Mouse (Mus musculus) stomach, embryonic 15.5 days (tissue): ENCODE results near the gene Hpd. TPM values are rescaled to one million over a fixed set of nuclear protein-coding genes. Genes with fewer than 3 reads are reported as not detected.
"Not testable (repeated sequence)": the region's sequence is repeated elsewhere in the genome, so short reads cannot be mapped to it uniquely, and the experiment has no call there.

Experiments used
- ATAC-seq: fragments of 200-750 bp; cut with Nextera tagmentation; 2 replicates; pipeline ENCODE4 v1.8.0; 2017; ENCODE audit warnings: low read depth, moderate number of reproducible peaks, moderate TSS enrichment; ENCODE audit not compliant: insufficient read depth, low FRiP score
- H3K27ac ChIP-seq: fragments of 300-500 bp; sonication (generic); 2 replicates; pipeline ENCODE4 v1.5.1; 2015; ENCODE audit warnings: mild to moderate bottlenecking, inconsistent platforms
- H3K27me3 ChIP-seq: fragments of 300-500 bp; sonication (generic); replicated peaks from 2 replicates; pipeline ENCODE4 v1.6.1; 2015; ENCODE audit warnings: inconsistent platforms
- H3K36me3 ChIP-seq: fragments of 300-500 bp; sonication (generic); 2 replicates; pipeline ENCODE4 v1.6.1; 2015; ENCODE audit warnings: inconsistent platforms
- H3K4me1 ChIP-seq: fragments of 300-500 bp; sonication (generic); 2 replicates; pipeline ENCODE4 v1.6.1; 2015; ENCODE audit warnings: inconsistent platforms
- H3K4me2 ChIP-seq: fragments of 300-500 bp; sonication (generic); 2 replicates; pipeline ENCODE4 v1.6.1; 2015; ENCODE audit warnings: mild to moderate bottlenecking, inconsistent platforms
- H3K4me3 ChIP-seq: fragments of 300-500 bp; sonication (generic); replicated peaks from 2 replicates; pipeline ENCODE4 v1.5.1; 2015; ENCODE audit warnings: inconsistent platforms
- H3K9ac ChIP-seq: fragments of 300-500 bp; sonication (generic); 2 replicates; pipeline ENCODE4 v1.6.1; 2015; ENCODE audit warnings: inconsistent platforms
- H3K9me3 ChIP-seq: fragments of 300-500 bp; sonication (generic); 2 replicates; pipeline ENCODE4 v1.6.1; 2016; ENCODE audit warnings: inconsistent platforms
- WGBS: fragments of 180-500 bp; shearing (Covaris S2); methylation state at CpG from one replicate; pipeline ENCODE4 v1.1.7; 2015; 5-methylcytosine and 5-hydroxymethylcytosine counted together
- polyA plus RNA-seq: library from polyadenylated mRNA; unstranded; fragments of >200 nt; fragmentation: Nextera tagmentation; extraction: Ambion mirVana; gene quantifications from 2 replicates; pipeline ENCODE4 v1.2.1, GENCODE M21; 2015

Gene Hpd
- polyA plus RNA-seq: 2.2 and 5.3 TPM in 2 replicates

GRCm38 (mm10) chr5:123182651-123183050, at the start of gene Hpd:
Gene Hpd (minus strand): TSS chr5:123182727.
- Histone ChIP-seq H3K4me2 (no peak within 1 kb of the TSS), H3K36me3 (no peaks in the 10 kb centered on the region), H3K27ac (no peak within 1 kb of the TSS), H3K27me3 (no peaks in the 10 kb centered on the region), H3K9me3 (no peaks in the 10 kb centered on the region), H3K4me3 (no peak within 1 kb of the TSS), H3K9ac (no peak within 1 kb of the TSS), H3K4me1 (no peaks in the 10 kb centered on the region)
- 71% methylated on average over 10 of the region's 10 CpGs for WGBS
- no peak for ATAC-seq

GRCm38 (mm10) chr5:123232180-123232579, 49.7 kb upstream of the Hpd start:
- no peak for ATAC-seq
- H3K4me2 ChIP-seq: no peak overlapping the region
- H3K27ac ChIP-seq: no peak overlapping the region
- peaks cover 8% of the 10 kb centered on the region; the same call in 1 of the 2 replicates for H3K36me3 ChIP-seq
- 83% methylated on average over 2 of the region's 2 CpGs for WGBS
- H3K4me3 ChIP-seq: no peak overlapping the region
- H3K27me3 ChIP-seq: no peaks in the 10 kb centered on the region
- H3K4me1 ChIP-seq: peaks cover 4% of the 10 kb centered on the region
- H3K9me3 ChIP-seq: no peaks in the 10 kb centered on the region
- H3K9ac ChIP-seq: no peak overlapping the region

DNA sequence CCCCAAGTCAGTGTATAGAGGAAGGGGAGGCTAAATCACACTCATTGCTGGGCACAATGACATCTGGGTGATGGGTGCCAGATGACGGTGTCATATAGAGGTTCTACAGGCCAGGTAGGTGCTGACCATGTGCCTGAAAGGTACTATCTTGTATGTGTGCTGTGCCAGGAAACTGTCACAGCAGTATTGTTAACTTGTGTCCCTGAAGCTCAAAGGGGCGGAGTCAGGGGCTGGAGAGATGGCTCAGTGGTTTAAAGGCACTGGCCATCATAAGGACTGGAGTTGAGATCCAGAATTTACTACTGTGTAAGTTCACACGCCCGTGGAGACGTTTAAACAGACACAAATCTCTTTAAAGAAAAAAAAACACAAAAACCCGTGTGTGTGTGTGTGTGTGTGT, 46.8 kb upstream of the Hpd start:
- Histone ChIP-seq H3K4me1 (peaks cover 4% of the 10 kb centered on the region), H3K36me3 (no peaks in the 10 kb centered on the region), H3K4me3 (no peak overlapping the region), H3K9ac (no peak overlapping the region), H3K27ac (no peak overlapping the region), H3K9me3 (no peaks in the 10 kb centered on the region), H3K4me2 (peak overlapping the region; percentile 66; the same call in 1 of the 2 replicates), H3K27me3 (no peaks in the 10 kb centered on the region)
- WGBS: 84% methylated on average over 6 of the region's 6 CpGs
- no peak for ATAC-seq

DNA sequence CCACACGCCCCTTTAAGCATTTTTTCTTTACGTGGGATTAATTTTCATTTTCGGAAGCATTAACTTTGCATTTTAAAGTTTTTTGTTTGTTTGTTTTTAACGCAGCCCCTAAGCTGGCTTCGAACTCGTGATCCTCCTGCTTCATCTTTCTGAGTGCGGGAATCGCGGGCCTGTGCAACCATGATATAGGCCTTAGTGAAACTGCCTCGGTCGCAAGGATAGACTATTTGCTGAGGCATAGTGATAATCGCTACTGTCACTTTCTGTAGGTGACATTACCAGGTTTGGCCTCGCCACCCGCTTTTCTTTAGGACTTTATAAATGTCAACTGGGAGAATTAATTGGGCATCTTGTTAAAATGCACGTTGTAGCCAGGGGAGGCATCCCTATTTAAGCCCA, 46.0 kb upstream of the Hpd start:
- Histone ChIP-seq H3K4me3 (peak overlapping the region; percentile 89), H3K36me3 (no peaks in the 10 kb centered on the region), H3K4me2 (peak overlapping the region; percentile 66), H3K9ac (peak overlapping the region; percentile 93), H3K27ac (no peak overlapping the region; the same call in 1 of the 2 replicates), H3K27me3 (no peaks in the 10 kb centered on the region), H3K4me1 (peaks cover 4% of the 10 kb centered on the region), H3K9me3 (no peaks in the 10 kb centered on the region)
- no peak for ATAC-seq
- WGBS: 4% methylated on average over 15 of the region's 15 CpGs

DNA sequence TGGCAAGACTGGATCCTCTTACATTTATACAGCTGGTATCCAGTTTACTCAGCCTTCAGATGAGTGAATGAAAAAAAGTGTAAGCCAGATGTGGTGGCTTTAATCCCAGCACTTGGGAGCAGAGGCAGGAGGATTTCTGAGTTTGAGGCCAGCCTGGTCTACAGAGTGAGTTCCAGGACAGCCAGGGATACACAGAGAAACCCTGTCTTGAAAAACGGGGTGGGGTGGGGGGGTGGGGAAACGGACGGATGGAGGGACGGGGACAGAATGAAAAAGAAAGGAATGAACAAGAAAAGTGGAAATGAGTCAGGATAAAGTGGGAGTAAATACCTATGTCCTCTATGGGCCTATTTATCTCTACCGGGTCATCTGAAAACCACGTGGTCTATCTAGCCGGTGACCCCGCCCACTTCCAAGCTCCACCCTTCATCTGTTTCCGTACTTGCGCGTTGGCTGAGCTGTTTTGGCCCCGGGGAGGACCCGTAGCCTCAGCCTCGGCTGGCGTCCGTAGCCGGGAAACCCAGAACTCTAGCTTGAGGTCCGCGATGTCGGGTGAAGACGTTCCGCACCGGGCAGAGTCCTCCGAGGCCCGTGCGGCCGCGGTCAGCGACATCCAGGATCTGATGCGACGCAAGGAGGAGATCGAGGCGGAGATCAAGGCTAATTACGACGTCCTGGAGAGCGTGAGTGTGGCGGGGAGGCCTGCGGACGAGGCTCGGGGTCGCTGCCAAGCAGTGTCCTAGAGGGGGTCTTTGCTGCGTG, 45.4 kb upstream of the Hpd start:
- 1% methylated on average over 42 of the region's 42 CpGs for WGBS
- Histone ChIP-seq H3K9ac (peak overlapping the region; percentile 93), H3K27me3 (no peaks in the 10 kb centered on the region), H3K27ac (no peak overlapping the region; the same call in 1 of the 2 replicates), H3K36me3 (no peaks in the 10 kb centered on the region), H3K4me3 (peak overlapping the region; percentile 89), H3K9me3 (no peaks in the 10 kb centered on the region), H3K4me1 (peaks cover 4% of the 10 kb centered on the region), H3K4me2 (peak overlapping the region; percentile 66)
- peak; percentile 87 for ATAC-seq

DNA sequence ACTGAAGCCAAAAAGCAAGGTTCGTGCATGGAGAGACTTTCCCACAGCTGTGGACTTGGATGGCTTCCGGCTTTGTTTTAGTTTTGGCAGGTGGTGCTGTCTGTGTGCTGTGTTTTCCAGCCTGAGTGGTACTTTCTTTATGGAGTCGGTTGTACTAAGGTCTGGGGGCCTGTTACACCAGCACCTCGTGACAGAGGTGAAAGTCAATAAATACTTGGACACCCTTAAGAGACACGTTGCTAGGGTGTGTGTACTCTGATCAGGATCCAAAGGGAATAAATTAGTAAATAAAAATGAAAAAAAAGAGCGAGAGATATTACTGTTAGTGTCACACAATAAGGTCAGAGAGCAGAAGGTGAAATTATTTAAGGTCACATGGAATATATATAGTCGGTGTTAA, 44.3 kb upstream of the Hpd start:
- no peaks in the 10 kb centered on the region for H3K36me3 ChIP-seq
- no peak overlapping the region for H3K4me3 ChIP-seq
- H3K9ac ChIP-seq: no peak overlapping the region
- WGBS: 85% methylated on average over 7 of the region's 7 CpGs
- H3K27ac ChIP-seq: no peak overlapping the region
- H3K27me3 ChIP-seq: no peaks in the 10 kb centered on the region
- H3K4me2 ChIP-seq: no peak overlapping the region
- ATAC-seq: no peak
- peaks cover 4% of the 10 kb centered on the region for H3K4me1 ChIP-seq
- no peaks in the 10 kb centered on the region for H3K9me3 ChIP-seq

GRCm38 (mm10) chr5:123223861-123224260, 41.3 kb upstream of the Hpd start:
- H3K9me3 ChIP-seq, H3K4me3 ChIP-seq, H3K9ac ChIP-seq, H3K27ac ChIP-seq, H3K4me2 ChIP-seq, ATAC-seq, H3K4me1 ChIP-seq, H3K36me3 ChIP-seq, H3K27me3 ChIP-seq: not testable (repeated sequence)
- 63% methylated on average over 5 of the region's 6 CpGs for WGBS

DNA sequence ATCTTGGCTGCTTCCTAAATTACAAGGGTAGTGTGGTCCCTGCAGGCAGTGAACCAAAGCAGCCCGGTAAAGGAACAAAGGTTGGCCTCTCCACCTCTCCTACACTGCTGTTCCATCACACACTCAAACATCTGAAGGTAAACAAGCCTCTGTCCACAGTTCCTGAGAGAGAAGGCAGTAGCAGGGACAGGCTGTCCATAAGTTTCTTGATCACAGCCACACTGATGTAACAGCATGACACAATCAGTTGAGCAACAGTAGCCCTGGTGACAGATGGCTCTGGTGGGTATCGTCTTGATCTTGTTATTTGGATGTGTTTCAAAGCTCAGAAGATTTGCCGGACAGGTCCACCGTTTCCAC, 40.5 kb upstream of the Hpd start:
- H3K27ac ChIP-seq: no peak overlapping the region
- H3K9ac ChIP-seq: no peak overlapping the region
- H3K9me3 ChIP-seq: no peaks in the 10 kb centered on the region
- no peaks in the 10 kb centered on the region for H3K27me3 ChIP-seq
- no peak overlapping the region for H3K4me3 ChIP-seq
- H3K4me1 ChIP-seq: no peaks in the 10 kb centered on the region
- H3K36me3 ChIP-seq: no peaks in the 10 kb centered on the region
- ATAC-seq: peak; percentile 43; the same call in 1 of the 2 replicates
- no peak overlapping the region for H3K4me2 ChIP-seq
- WGBS: 64% methylated on average over 4 of the region's 4 CpGs

DNA sequence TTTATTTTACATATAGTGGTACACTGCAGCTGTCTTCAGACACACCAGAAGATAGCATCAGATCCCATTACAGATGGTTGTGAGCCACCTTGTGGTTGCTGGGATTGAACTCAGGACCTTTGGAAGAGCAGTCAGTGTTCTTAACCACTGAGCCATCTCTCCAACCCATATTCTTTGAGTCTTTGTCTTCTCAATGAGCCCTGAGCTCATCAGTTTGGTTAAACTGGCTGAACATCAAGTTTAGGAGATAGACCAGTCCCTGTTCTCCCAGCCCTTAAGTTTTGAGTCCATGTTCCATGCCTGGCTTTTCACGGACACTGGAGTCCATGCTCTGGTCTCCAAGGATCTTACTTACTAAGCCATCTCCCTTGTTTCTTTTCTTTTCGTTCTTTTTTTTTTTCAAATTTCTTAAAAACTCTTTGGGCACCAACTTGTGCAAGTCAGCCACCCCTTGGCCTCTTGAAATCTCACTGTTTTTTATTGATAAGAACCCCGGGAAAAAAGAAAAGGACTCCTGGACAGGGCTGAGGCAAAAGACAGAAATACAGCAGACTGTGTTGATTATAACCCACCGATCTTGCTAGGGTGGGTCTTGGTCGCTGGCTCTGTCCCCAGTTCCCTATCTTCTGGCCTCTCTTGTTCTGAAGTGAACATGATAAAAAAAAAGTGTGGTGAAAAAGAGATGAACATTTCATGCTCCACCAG, 40.0 kb upstream of the Hpd start:
- not testable (repeated sequence) for H3K9ac ChIP-seq, H3K9me3 ChIP-seq, H3K4me2 ChIP-seq, H3K27ac ChIP-seq, H3K27me3 ChIP-seq, H3K36me3 ChIP-seq, H3K4me3 ChIP-seq, H3K4me1 ChIP-seq
- ATAC-seq: peak; percentile 39; the same call in 1 of the 2 replicates
- WGBS: 66% methylated on average over 4 of the region's 5 CpGs

DNA sequence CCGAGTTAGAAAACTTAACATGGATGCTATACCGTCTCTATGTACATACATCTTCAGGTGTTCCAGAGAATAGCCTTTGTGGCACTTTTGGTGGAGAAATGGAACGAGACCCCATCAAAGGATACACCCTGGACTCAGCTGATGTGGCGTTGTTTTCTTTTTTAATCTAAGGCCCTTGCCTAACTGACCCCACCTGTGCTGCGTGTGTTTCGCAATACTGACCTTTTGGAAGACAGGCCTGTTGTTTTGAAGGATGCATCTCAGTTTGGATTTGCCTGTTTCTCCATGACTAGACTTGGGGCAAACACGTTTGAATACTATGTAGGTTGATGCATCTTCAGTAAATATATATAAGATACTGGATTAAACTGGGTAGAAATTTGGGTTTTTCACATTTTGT, 21.1 kb upstream of the Hpd start:
- H3K4me1 ChIP-seq, H3K27ac ChIP-seq, H3K4me3 ChIP-seq, H3K27me3 ChIP-seq, H3K9ac ChIP-seq, H3K4me2 ChIP-seq, H3K9me3 ChIP-seq, ATAC-seq, H3K36me3 ChIP-seq: not testable (repeated sequence)
- WGBS: 83% methylated on average over 7 of the region's 7 CpGs

- ATAC-seq, H3K9ac ChIP-seq, H3K36me3 ChIP-seq, H3K4me1 ChIP-seq, H3K27me3 ChIP-seq, H3K27ac ChIP-seq, H3K4me2 ChIP-seq, H3K9me3 ChIP-seq, H3K4me3 ChIP-seq: not testable (repeated sequence)
- 38% methylated on average over 4 of the region's 4 CpGs for WGBS
Observed at GRCm38 (mm10) chr5:123202771-123203170, 20.2 kb upstream of the Hpd start.

DNA sequence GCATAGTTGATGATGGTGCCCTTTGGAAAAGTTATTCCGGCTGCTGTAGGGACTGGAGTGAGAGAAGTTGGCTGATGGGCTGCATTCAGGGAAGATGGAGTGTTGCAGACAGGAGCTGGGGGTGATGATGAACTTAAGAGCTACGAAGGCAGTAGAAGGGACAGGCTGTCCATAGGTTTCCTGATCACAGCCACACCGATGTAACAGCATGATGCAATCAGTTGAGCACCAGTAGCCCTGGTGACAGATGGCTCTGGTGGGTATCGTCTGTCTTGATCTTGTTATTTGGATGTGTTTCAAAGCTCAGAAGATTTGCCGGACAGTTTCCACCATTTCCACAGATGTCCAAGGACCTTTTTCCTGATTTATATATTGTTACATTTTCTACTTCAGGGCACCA, 19.5 kb upstream of the Hpd start:
- no peak overlapping the region for H3K27ac ChIP-seq
- H3K36me3 ChIP-seq: no peaks in the 10 kb centered on the region
- no peak overlapping the region for H3K4me2 ChIP-seq
- no peaks in the 10 kb centered on the region for H3K27me3 ChIP-seq
- no peaks in the 10 kb centered on the region for H3K4me1 ChIP-seq
- H3K9me3 ChIP-seq: no peaks in the 10 kb centered on the region
- ATAC-seq: no peak
- no peak overlapping the region for H3K4me3 ChIP-seq
- WGBS: 83% methylated on average over 5 of the region's 5 CpGs
- no peak overlapping the region for H3K9ac ChIP-seq
